Comparison of ENCODE assay signal across 12 mouse cellular contexts in the genomic region with DNA sequence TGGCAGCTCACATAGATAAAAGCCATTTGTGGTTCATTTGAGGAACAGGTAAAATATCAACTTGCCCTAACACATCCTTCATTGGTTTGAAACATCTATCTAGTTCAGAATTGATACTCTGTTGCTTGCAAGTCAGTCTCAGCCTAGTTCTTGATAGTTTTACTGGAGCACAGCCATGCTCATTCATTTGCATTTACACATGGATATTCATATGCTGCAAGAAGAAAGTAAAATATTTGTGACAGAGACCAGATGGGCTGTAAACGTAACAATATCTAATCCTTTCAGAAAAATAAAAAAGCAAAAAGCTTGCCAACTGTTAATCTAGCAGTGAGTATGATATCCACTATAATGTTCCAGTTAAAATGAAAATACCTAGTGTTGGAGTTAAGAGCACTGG.
DNase-seq lines count a peak whose midpoint lies in the region; TF ChIP-seq lines count a peak whose summit lies in the region.
"Had no signal": no experiment of that assay in that cellular context is flagged by ENCODE, and none has a peak within 500 bp of the region (broad histone marks: within the 10 kb centered on the region; RNA-seq: fewer than 3 reads in every experiment).

No protein-coding gene starts in this region.

- TF ChIP-seq CTCF in brain, embryonic 14.5 days (IDR thresholded peaks at IDR 0.05; ENCODE audit: borderline replicate concordance, extremely low read depth, insufficient read depth, insufficient read length): no peak

- DNase-seq in layer of hippocampus, adult 11-12 months (ENCODE audit: low spot score): peak; percentile 4
- DNase-seq in layer of hippocampus, postnatal 25 days (ENCODE audit: extremely low spot score in 1 of 2, low spot score in 1 of 2): no peak
- peak; percentile 27 for DNase-seq in brain, adult 2 months (ENCODE audit: low read depth, low spot score)
- DNase-seq in brain, embryonic 14.5 days (ENCODE audit: low read depth): peak; percentile 50
- peak; percentile 33 for DNase-seq in telencephalon, adult 2 months (ENCODE audit: low read depth, low spot score)
- no peak for DNase-seq in urinary bladder, postnatal 10 days (ENCODE audit: low spot score)
- DNase-seq: adrenal gland, adult 2 months; cerebellum, adult 2 months; cerebellum, postnatal 10 days; gastrocnemius, postnatal 14 days; heart, adult 2 months; heart, postnatal 14 days had no signal

- no peak for TF ChIP-seq POLR2A in brain, embryonic 14.5 days (IDR thresholded peaks at IDR 0.05; ENCODE audit: borderline replicate concordance, extremely low read depth, insufficient read depth, insufficient read length, poor library complexity, severe bottlenecking)

Comparison
In these comparisons a context has a peak if more than half of its experiments do, and no peak if none do; other contexts are left out.
1. DNase-seq: peak in layer of hippocampus, adult 11-12 months (single experiment), brain, adult 2 months (single experiment), brain, embryonic 14.5 days (single experiment) and telencephalon, adult 2 months (single experiment); none in layer of hippocampus, postnatal 25 days (0 of 2) and urinary bladder, postnatal 10 days (single experiment).